Mouse (Mus musculus): ENCODE measurements around the gene Gm20908.
"Not testable (repeated sequence)": the region's sequence is repeated elsewhere in the genome, so short reads cannot be mapped to it uniquely, and the experiment has no call there.

The Gm20908 gene

DNA sequence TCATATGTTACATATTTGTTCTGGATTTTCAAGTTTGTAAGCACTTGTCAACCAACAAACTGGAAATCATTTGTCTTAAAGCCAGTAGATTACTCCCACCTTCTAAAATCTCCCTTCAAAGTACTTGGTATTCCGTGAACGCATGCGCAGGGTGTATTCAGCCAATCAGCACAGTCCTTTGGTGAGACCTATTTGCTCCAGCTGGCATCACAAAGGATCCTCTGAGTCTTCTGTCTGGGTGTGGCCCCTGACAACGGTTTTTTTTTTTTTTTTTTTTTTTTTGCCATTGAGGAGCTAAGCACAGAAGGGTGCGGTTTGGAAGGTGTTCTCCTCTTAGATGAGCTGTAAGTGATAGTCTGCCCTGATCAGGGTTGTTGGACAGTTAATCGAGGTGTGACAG lies at the start of gene Gm20908:
TSS of gene Gm20908 (plus strand) at position 301 of the 400 bp plus-strand sequence.
- DNase-seq: not testable (repeated sequence)

Measured in thymus, postnatal 25 days (tissue).